Mouse (Mus musculus) neutrophil, adult 83 days (primary cell): ENCODE results near the gene Iba57. TPM values are rescaled to one million over a fixed set of nuclear protein-coding genes. Genes with fewer than 3 reads are reported as not detected.

Experiments
- total RNA-seq, 2 experiments: library from RNA; stranded (reverse); gene quantifications; one replicate each; pipeline ENCODE4 v1.2.4; 2023

Gene Iba57
- 1 to 10 TPM; 6.0 to 6.7 TPM for total RNA-seq

GRCm38 (mm10) chr11:59163255-59164236, at the start of gene Iba57:
Iba57 (minus strand) TSS chr11:59163739.

GRCm38 (mm10) chr11:59208153-59208831, 44.8 kb upstream of the Iba57 start, which contains the start of gene 2310033P09Rik:
2310033P09Rik (plus strand) TSS chr11:59208321.

DNA sequence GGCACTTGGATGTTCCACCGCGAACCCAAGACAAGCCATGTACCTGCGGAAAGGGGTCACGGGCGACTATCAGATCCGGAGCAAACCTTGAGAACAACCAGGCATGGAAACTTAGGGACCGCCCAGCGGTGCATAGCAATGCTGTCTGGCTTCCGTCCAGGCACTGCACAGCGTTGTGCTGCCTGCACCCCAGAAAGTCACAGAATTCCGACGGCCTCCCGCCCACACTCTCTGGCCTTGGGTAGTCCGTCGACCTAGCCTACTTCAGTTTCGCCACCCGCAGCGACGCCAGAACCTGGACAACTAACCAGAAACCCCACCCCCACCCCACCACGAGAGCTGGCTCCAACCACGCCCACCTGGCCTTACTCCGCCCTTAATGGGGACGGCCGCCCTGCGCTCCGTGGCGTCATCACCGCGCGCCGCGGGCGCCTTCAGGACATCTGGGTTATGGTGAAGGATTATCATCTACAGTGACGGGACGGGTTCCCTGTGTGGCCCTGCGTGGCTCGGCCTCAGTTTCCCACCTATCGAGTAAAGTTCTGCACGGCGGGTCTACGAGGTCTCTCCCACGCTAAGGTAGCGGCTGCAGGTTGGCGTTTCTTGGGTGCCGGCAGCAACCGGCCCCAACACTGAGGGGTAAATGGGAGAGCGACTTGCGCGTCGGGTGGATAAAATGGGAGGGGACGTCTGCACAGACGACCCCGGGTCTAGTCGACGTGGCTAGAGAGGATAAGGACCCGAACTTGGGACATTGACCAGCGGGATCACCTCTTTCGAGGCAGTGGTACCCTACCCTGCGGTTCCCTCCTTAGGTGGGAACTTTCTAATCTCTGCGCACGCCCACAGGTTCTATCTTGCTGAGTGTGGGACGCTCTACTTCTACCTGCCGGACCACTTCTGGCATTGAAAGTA, 38.8 kb upstream of the Iba57 start, which contains the start of gene Mrpl55:
TSS of gene Mrpl55 (plus strand) at position 406 of the 915 bp plus-strand sequence.

DNA sequence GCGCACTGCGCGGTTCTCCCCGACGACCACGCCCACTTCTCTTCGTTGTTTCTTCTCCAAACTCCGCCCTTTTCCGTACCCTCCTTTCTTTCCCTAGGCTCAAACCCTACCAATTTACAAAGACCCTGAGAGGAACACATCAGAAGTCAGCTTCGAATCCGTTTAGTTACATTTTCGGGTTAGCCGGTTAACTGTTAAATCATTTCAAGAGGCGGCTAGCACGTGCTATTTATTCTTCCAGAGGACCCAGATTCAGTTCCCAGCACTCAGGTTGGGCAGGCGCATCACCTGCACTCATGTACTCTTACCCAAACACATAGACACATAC, 28.5 kb upstream of the Iba57 start, which contains the start of gene Guk1:
TSS of gene Guk1 (minus strand) at position 154 of the 328 bp plus-strand sequence.

GRCm38 (mm10) chr11:59182864-59183331, 19.4 kb upstream of the Iba57 start, which contains the start of gene Gjc2:
Gjc2 (minus strand) TSS chr11:59183213.

DNA sequence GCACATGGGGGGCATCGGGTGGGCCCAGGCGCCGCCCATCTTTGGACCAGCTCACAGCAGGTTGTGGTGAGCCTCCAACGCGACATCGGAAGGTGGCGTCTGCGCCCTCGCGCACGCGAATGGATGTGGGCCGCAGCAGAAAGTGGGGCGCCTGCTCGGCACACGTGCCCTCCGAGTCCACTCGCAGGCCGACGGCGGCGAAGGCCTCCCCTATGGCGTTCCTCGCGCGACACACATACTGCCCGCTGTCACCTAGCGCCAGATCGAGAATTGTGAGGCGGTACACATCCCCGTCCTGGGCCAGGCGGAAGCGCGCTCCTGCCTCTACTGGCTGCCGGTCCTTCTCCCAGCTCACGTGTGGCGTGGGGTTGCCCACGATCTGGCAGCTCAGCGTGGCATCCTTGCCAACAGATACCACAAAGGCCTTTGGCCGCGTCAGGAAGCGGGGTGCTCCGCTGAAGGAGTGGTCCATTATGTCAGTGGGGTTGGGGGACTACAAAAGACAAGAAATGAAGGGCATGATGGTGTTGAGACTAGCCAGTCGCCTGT, 27.6 kb downstream of the Iba57 start, which contains the start of gene Obscn:
TSS of gene Obscn (minus strand) at position 499 of the 549 bp plus-strand sequence.

Other genes starting within 250 kb of the Iba57 start
- gene Btnl10, start 245.8 kb downstream of the Iba57 start, total RNA-seq = 10 to 100 TPM; 11.5 to 17.4 TPM
- gene Rnf187, start 224.8 kb downstream of the Iba57 start, total RNA-seq = 10 to 100 TPM; 55.9 to 58.3 TPM
- 10 to 100 TPM; 30.3 to 38.9 TPM for gene Hist3h2ba, start 214.8 kb downstream of the Iba57 start, total RNA-seq
- gene Hist3h2a, start 209.1 kb downstream of the Iba57 start, total RNA-seq = 10 to 100 TPM; 68.3 to 79.0 TPM
- gene Trim17, start 209.1 kb downstream of the Iba57 start, total RNA-seq = not detected
- 10 to 100 TPM; 59.7 to 67.0 TPM for gene Trim11, start 185.6 kb downstream of the Iba57 start, total RNA-seq
- gene Obscn, start 27.3 kb downstream of the Iba57 start, total RNA-seq = under 1 TPM; 0.04 to 0.35 TPM
- not detected for gene Gjc2, start 19.5 kb upstream of the Iba57 start, total RNA-seq
- gene Guk1, start 28.5 kb upstream of the Iba57 start, total RNA-seq = 10 to 100 TPM; 14.9 to 22.7 TPM
- 10 to 100 TPM; 10.7 to 14.2 TPM for gene Mrpl55, start 38.7 kb upstream of the Iba57 start, total RNA-seq
- gene 2310033P09Rik, start 44.6 kb upstream of the Iba57 start, total RNA-seq = 10 to 100 TPM; 13.4 to 14.8 TPM
- gene Arf1, start 64.5 kb upstream of the Iba57 start, total RNA-seq = 100 to 1,000 TPM; 301 to 303 TPM
- gene Wnt3a, start 127.0 kb upstream of the Iba57 start, total RNA-seq = not detected
- gene Wnt9a, start 143.2 kb upstream of the Iba57 start, total RNA-seq = not detected
- not detected for gene Prss38, start 211.9 kb upstream of the Iba57 start, total RNA-seq